Mouse (Mus musculus): Measurements from ENCODE around the gene Ppm1e.

The Ppm1e gene

DNA sequence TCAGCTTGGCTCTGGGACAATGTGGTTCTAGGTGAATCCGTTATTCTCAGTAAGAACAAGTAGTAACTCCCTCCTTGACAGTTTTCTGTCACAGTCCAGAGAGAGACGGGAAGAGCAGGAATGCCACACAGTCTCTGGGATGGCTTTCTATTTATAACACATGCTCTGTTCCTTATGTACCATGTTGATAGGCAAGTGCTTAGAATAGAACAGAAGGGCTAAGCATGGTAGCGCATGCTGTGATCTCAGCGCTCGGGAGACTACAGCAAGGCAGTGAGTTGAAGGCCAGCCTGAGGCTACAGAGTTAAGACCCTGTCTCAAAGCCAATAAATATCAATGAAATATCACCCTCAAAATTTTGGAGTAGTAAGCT is 111.3 kb downstream of the Ppm1e start:
- no peak for DNase-seq

DNA sequence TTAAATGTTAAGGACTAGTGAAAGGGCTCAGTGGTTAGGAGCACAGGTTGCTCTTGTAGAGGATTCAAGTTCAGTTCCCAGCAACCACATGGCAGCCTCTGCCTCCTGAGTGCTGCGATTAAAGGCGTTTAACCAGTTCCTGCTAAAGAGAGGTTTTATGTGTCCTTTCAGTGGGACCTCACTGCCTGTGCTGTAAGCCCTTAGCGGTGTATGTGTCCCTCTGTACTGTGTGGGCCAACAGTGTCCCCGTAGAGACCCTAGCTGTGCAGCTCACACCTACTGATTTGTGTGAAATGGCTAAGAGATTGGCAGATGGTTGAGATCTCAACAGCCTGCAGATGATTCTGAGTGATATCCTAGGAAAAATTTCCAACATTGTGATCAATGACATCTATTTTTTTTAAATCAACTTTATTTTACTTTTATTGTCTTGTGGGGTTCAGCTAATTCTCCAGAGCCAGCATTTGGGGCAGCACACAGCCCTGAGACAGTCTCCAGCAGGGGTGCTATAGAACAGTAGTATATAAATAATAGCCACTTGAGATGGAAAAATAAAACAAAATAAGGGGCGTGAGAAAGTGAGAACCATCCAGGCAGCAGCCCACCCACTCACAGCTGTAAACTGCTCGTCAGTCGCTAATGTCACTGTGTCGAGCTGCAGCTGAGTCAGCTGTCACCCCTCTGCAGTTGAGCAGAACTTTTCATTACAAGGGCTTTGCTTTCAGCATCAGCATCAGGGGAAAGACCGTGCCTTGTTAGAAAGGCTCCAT is 111.9 kb downstream of the Ppm1e start:
- no peak for DNase-seq

DNA sequence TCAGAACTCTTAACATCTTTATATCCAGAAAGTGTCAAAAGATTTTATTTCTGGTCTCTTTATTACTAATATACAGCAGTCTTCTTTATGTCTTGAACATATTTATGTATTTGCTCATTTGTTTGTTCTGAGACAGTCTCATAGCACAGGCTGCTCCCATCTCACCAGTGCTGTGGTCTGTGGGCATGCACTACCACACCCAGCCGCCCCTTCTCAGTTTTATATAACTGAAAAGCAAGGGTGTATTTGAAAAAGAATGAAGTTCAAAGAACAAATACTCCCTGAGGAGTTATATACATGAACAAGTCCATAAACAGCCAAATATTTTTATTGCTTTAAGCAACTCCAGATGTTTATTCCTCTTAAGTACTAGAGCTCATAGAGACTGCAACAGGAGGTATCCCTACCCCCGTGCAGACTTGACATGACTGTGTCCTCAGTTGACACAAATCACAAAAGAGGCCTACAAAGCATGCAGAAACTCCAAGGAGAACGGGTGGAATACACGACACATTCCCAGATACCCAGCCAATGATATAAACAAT is 112.6 kb downstream of the Ppm1e start:
- DNase-seq = no peak

DNA sequence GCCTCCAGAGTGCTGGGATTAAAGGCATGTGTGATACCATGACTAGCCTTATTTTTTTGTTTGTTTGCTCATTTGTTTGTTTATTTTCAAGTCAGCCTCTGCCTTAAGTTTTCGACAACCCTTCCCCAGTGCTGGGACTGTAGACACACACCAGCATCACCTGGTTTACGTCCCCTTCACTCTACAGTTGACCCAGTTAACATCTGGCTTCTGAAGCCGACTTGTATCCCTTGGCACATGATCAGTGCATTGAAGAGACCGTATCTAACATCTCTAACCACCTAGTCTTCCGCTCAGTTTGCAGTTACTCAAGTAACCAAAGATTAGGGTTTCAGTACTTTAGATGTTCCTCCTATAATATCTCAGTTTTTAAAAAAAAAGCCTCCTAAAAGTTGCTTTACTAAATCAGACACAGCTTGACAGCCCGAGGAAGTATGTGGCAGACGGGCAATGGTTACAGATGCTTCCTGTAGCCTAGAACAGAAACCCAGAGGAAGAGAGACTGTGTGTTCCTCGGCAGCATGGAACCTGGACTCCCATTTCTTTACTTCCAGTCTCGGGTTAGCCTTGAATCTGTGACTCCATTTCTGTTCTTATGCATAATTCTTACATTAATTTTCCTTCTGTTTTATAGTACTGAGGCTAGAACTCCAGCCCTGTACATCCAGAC is 113.5 kb downstream of the Ppm1e start:
- no peak for DNase-seq

DNA sequence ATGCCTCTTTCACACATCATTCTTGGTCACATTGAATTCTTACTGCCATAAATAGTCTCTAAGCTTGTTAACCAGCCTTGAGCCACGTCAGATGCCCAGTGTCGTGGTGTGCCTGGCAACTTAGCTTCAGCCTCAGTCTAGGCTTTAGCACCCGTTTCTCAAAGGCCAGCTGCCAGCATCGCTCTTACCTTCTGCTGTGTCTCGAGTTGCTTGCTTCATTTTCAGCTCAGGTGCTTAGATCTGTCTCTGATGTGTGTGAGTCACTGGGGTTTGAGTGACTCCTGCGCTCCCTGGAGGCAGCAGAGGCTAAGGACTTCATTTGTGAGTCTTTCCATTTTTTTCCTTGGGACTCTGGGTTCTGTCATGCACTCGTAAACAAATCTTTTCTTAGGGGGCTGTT is 117.6 kb downstream of the Ppm1e start:
- DNase-seq = no peak

DNA sequence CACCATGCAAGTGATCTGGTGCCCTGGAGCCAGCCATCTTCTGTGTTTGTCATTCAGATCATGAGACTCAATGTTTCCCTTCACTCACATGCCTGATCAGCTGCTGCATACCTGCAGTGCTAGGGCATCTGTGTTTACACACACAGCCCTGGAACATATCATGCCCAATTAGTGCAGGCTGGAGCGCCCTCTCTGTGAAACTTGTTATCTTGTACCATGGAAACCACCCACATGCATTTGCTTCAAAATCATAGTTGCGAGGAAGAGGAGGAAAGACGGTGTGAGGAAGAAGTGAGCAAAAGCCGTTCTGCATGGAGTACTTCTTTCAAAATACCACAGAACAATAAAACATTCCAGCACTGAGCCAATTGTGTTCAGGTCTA is 118.0 kb downstream of the Ppm1e start:
- DNase-seq = no peak

DNA sequence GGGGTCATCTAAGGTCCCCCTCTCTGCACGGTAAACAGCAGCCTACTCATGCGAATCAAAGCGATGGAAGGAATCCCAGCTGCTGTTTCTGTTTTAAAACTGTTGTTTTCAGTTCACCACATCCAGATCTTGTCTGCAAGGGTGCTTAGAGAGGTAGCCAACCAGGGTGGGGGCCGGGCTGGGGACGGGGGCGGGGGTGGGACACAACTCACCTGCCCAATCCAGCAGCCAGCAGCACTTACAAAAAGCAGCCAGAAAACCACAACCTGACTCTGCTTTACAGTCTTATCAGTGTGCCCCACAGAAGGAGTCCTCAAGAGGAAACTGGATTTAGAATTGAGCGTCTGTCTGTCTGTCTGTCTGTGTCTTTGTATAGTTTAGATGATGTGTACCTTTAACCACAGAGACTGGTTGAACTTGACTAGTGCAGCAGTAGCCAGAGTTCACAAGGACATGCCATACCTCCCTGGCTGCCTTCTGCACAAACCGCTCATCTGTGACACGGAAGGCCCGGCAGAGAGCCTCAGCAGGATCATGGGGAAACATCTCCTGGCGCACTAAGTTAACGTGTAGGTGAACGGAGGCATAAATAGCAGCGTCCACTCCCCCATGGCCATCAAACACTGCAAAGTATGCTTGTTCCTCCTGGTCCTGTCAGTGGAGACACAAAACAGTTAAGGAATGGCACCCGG is 118.5 kb downstream of the Ppm1e start:
- DNase-seq = peak; percentile 36

DNA sequence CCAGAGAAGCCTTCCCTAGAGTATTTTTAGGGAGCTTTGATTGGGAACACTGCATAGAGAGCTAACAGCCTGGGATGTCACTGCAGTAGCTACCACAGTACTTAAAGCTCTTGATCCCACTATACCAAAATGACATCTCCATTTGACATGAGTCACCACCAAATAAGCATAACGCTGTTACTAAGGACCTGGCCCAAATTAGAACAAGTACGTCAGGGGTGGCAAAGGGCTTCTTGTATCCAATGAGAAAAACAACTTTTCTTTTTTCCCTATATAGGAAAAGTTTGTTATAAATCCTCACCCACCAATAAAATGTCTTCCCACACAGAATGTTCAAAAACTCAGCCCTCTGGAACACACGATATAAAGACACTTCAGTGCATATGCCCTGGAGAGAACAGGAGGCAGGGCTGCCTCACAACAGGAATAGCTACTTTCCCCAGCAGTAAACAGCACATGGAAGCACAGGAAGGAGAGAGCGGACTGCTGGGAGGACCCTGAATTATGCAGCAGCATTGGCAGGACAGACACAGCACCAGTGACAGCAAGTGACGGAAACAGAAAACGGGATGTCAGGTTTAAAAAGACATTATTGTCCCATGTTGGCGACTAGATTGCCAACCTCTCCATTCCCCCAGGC is 119.8 kb downstream of the Ppm1e start:
- no peak for DNase-seq

DNA sequence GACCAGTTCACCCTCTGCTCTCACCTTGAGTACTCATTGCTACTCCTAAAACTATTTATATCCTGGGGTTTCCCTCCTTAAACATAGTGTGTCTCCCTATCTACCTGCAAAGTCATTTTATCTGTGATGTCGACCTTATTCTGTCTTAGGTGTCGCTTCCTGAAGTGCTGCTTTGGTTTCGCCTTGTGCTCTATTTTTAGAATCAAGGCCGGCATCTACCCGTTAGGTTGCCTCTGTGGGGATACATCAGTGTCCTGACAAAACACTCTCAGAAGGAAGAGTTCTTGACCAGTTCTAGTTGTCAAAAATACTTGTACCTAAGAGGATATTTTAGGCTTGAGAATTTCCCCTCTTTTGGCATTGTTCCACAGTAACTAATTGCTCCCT is 123.3 kb downstream of the Ppm1e start:
- DNase-seq = no peak

DNA sequence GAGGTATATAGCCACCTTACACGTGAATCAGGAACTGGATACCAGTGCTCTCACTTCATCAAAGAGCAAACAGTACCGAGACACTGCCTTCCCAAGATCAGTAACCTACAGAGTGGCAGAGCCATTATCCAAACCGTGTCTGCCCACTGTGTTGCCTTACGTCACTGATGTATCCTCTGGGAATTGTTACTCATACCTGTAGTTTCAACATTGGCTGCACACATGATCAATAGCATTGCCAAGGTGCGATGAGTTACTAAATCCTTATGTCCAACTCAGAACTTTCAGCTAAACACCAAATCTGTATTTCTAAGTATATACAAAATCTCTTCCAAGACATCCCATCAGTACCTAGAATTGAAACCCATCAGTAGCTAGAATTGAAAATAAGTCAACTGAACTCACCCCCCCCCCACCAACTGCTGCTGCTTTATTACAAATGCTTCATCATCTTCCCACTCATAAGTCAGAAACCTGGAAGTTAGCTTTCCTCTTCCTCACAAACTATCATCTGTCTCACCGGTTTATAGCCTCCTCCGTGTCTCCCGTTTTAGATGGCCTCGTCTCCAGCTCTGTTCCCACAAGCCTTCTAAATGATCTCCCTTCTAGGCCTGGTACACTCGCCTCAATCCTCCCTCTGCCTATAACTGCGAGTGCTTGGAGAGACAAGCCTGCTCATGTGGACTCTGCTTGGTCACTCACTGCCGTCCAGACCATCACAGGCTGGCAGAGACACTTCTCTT is 123.9 kb downstream of the Ppm1e start:
- DNase-seq = no peak

DNA sequence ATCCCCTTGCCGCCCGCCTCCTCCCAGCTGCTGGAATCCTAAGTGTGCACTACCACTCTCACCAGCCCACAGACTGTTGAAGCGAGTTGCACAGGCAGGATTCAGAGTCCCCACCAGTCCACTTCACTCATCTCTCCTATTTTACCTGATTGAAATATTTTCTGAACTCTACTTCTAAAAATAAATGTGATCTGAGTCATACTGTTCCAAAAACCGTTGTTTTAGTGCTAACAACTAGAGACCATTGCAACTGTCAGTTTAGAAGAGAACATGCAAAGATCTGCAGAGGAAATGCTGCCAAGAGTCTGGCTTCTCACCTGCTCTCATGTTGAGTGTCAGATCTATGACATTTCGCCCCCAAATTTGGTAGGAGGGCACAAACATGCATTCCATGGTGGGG is 125.4 kb downstream of the Ppm1e start:
- no peak for DNase-seq

DNA sequence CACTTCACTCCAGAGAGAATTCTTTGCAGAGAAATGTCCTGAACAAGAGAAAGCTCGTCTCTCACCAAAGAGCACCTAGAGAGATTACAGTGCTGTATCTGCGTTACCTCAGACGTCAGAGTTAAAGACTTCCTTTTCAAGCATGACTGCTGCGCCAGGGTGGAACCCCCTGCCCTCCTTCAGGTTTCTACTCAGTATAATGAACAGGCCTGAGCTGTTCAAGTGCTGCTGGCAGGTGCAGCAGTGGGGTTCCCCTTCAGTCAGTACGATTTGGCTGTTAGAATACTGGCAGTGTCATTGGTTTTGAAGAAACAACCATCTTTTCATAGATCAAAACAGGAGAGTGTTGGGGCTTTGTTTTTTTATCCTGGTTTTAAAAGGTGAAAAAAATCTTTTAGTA is 131.8 kb downstream of the Ppm1e start:
- DNase-seq = no peak

DNA sequence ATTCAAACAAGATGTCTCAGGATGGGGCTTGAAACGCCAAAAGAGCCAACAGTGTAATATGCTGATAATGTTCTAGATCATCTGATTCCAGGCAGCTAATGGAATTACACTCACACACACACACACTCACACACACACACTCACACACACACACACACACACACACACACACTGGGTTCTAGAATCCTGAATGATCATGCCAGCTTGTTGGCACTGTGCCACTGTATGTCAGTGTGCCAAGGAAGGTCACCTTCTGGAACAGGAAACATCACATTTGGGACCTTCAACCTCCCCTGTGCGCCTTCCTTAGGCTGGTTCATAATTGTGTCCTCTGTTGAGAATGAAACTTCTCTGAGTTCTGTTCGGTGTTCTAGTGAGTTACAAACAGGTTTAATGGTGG is 136.1 kb downstream of the Ppm1e start:
- peak; percentile 31 for DNase-seq

DNA sequence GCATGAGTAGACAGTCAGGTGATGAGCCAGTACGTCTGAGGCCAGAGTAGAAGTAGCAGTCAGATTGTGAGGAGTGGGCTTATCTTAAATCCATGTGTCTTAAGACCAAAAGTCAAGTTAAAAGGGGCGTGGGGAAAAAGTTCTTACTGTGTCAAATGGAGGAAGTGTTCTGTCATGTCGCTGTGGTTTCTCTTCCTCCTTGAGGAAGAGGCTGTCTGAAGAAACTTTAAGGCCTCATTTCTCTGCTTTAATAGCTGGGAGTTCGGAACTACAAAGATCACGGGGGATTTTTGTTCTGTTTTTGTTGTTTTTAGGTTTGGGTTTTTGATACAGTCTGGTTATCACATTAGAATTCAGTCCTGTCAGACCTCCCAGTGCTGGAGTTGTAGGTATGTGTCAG is 146.5 kb downstream of the Ppm1e start:
- no peak for DNase-seq
